Mouse (Mus musculus): Measurements from ENCODE around the gene Gm20388. TPM values are rescaled to one million over a fixed set of nuclear protein-coding genes. Genes with fewer than 3 reads are reported as not detected.

The Gm20388 gene
- total and polyA plus RNA-seq, 3 experiments, result 0.02 to 0.05 TPM; not detected in 1

GRCm38 (mm10) chr8:122873171-122873570 lies 2962.5 kb downstream of the Gm20388 start:
- H3K4me3 ChIP-seq (ENCODE audit: low read depth, low read length), result no peak overlapping the region
- no peaks in the 10 kb centered on the region for H3K36me3 ChIP-seq (replicated peaks)
- TF ChIP-seq CTCF (IDR thresholded peaks at IDR 0.05; ENCODE audit: low read depth, low read length) (no peak), GATA2 (IDR thresholded peaks at IDR 0.05; ENCODE audit: borderline replicate concordance, low read depth, low read length) (no peak), TAL1 (conservative IDR thresholded peaks at IDR 0.05; ENCODE audit: low read depth, low read length) (no peak), POLR2AphosphoS5 (IDR thresholded peaks at IDR 0.05; ENCODE audit: insufficient replicate concordance, low read depth, low read length) (no peak), GATA1 (IDR thresholded peaks at IDR 0.05; ENCODE audit: borderline replicate concordance, low read length) (no peak)
- DNase-seq (ENCODE audit: low spot score) (no peak), ATAC-seq (ENCODE audit: extremely low read depth, insufficient number of reproducible peaks, low FRiP score, poor library complexity, severe bottlenecking) (no peak)
- peaks cover 27% of the 10 kb centered on the region for H3K4me1 ChIP-seq (ENCODE audit: insufficient read depth, low read depth, low read length)
- H3K9me3 ChIP-seq (replicated peaks), result no peaks in the 10 kb centered on the region
- peaks cover 34% of the 10 kb centered on the region for H3K27me3 ChIP-seq (ENCODE audit: insufficient read depth, low read length)

GRCm38 (mm10) chr8:122875186-122875585 lies 2964.5 kb downstream of the Gm20388 start:
- no peak for DNase-seq (ENCODE audit: low spot score)
- ATAC-seq (ENCODE audit: extremely low read depth, insufficient number of reproducible peaks, low FRiP score, poor library complexity, severe bottlenecking), result no peak

GRCm38 (mm10) chr8:122878231-122878630 lies 2967.6 kb downstream of the Gm20388 start:
- Histone ChIP-seq H3K36me3 (replicated peaks) (peaks cover 27% of the 10 kb centered on the region), H3K27me3 (ENCODE audit: insufficient read depth, low read length) (peaks cover 20% of the 10 kb centered on the region), H3K4me3 (ENCODE audit: low read depth, low read length) (no peak overlapping the region), H3K4me1 (ENCODE audit: insufficient read depth, low read depth, low read length) (no peaks in the 10 kb centered on the region), H3K9me3 (replicated peaks) (no peaks in the 10 kb centered on the region)
- ATAC-seq (ENCODE audit: extremely low read depth, insufficient number of reproducible peaks, low FRiP score, poor library complexity, severe bottlenecking) (no peak), DNase-seq (ENCODE audit: low spot score) (no peak)
- no peak for TF ChIP-seq GATA2 (IDR thresholded peaks at IDR 0.05; ENCODE audit: borderline replicate concordance, low read depth, low read length)
- no peak for TF ChIP-seq CTCF (IDR thresholded peaks at IDR 0.05; ENCODE audit: low read depth, low read length)
- TF ChIP-seq POLR2AphosphoS5 (IDR thresholded peaks at IDR 0.05; ENCODE audit: insufficient replicate concordance, low read depth, low read length), result no peak
- TF ChIP-seq TAL1 (conservative IDR thresholded peaks at IDR 0.05; ENCODE audit: low read depth, low read length), result no peak
- TF ChIP-seq GATA1 (IDR thresholded peaks at IDR 0.05; ENCODE audit: borderline replicate concordance, low read length), result no peak

More at GRCm38 (mm10) chr8:122875186-122875585, 2964.5 kb downstream of the Gm20388 start:
- Histone ChIP-seq H3K4me1 (ENCODE audit: insufficient read depth, low read depth, low read length) (peaks cover 18% of the 10 kb centered on the region), H3K9me3 (replicated peaks) (no peaks in the 10 kb centered on the region), H3K36me3 (replicated peaks) (peaks cover 6% of the 10 kb centered on the region), H3K27me3 (ENCODE audit: insufficient read depth, low read length) (peaks cover 26% of the 10 kb centered on the region), H3K4me3 (ENCODE audit: low read depth, low read length) (no peak overlapping the region)
- no peak for TF ChIP-seq GATA1 (IDR thresholded peaks at IDR 0.05; ENCODE audit: borderline replicate concordance, low read length)
- no peak for TF ChIP-seq TAL1 (conservative IDR thresholded peaks at IDR 0.05; ENCODE audit: low read depth, low read length)
- TF ChIP-seq CTCF (IDR thresholded peaks at IDR 0.05; ENCODE audit: low read depth, low read length), result no peak
- no peak for TF ChIP-seq GATA2 (IDR thresholded peaks at IDR 0.05; ENCODE audit: borderline replicate concordance, low read depth, low read length)
- TF ChIP-seq POLR2AphosphoS5 (IDR thresholded peaks at IDR 0.05; ENCODE audit: insufficient replicate concordance, low read depth, low read length), result no peak

GRCm38 (mm10) chr8:122880302-122880701 lies 2969.7 kb downstream of the Gm20388 start:
- Histone ChIP-seq H3K4me1 (ENCODE audit: insufficient read depth, low read depth, low read length) (no peaks in the 10 kb centered on the region), H3K27me3 (ENCODE audit: insufficient read depth, low read length) (peaks cover 5% of the 10 kb centered on the region; the same call in 1 of the 2 replicates), H3K36me3 (replicated peaks) (peaks cover 47% of the 10 kb centered on the region), H3K4me3 (ENCODE audit: low read depth, low read length) (no peak overlapping the region), H3K9me3 (replicated peaks) (no peaks in the 10 kb centered on the region)
- DNase-seq (ENCODE audit: low spot score) (no peak), ATAC-seq (ENCODE audit: extremely low read depth, insufficient number of reproducible peaks, low FRiP score, poor library complexity, severe bottlenecking) (no peak)
- TF ChIP-seq POLR2AphosphoS5 (IDR thresholded peaks at IDR 0.05; ENCODE audit: insufficient replicate concordance, low read depth, low read length), result no peak
- TF ChIP-seq GATA2 (IDR thresholded peaks at IDR 0.05; ENCODE audit: borderline replicate concordance, low read depth, low read length), result no peak
- no peak for TF ChIP-seq CTCF (IDR thresholded peaks at IDR 0.05; ENCODE audit: low read depth, low read length)
- no peak for TF ChIP-seq TAL1 (conservative IDR thresholded peaks at IDR 0.05; ENCODE audit: low read depth, low read length)
- no peak for TF ChIP-seq GATA1 (IDR thresholded peaks at IDR 0.05; ENCODE audit: borderline replicate concordance, low read length)

GRCm38 (mm10) chr8:122883671-122884070 lies 2973.0 kb downstream of the Gm20388 start:
- TF ChIP-seq GATA2 (IDR thresholded peaks at IDR 0.05; ENCODE audit: borderline replicate concordance, low read depth, low read length) (no peak), CTCF (IDR thresholded peaks at IDR 0.05; ENCODE audit: low read depth, low read length) (no peak), TAL1 (conservative IDR thresholded peaks at IDR 0.05; ENCODE audit: low read depth, low read length) (no peak), POLR2AphosphoS5 (IDR thresholded peaks at IDR 0.05; ENCODE audit: insufficient replicate concordance, low read depth, low read length) (no peak), GATA1 (IDR thresholded peaks at IDR 0.05; ENCODE audit: borderline replicate concordance, low read length) (no peak)
- H3K9me3 ChIP-seq (replicated peaks), result no peaks in the 10 kb centered on the region
- no peak overlapping the region for H3K4me3 ChIP-seq (ENCODE audit: low read depth, low read length)
- no peaks in the 10 kb centered on the region for H3K4me1 ChIP-seq (ENCODE audit: insufficient read depth, low read depth, low read length)
- ATAC-seq (ENCODE audit: extremely low read depth, insufficient number of reproducible peaks, low FRiP score, poor library complexity, severe bottlenecking), result no peak
- DNase-seq (ENCODE audit: low spot score), result no peak
- H3K27me3 ChIP-seq (ENCODE audit: insufficient read depth, low read length), result no peaks in the 10 kb centered on the region; the same call in 1 of the 2 replicates
- H3K36me3 ChIP-seq (replicated peaks), result peaks cover 80% of the 10 kb centered on the region

- no peaks in the 10 kb centered on the region for H3K9me3 ChIP-seq (replicated peaks)
- TF ChIP-seq GATA1 (IDR thresholded peaks at IDR 0.05; ENCODE audit: borderline replicate concordance, low read length) (no peak), GATA2 (IDR thresholded peaks at IDR 0.05; ENCODE audit: borderline replicate concordance, low read depth, low read length) (no peak), CTCF (IDR thresholded peaks at IDR 0.05; ENCODE audit: low read depth, low read length) (no peak), POLR2AphosphoS5 (IDR thresholded peaks at IDR 0.05; ENCODE audit: insufficient replicate concordance, low read depth, low read length) (no peak)
- no peaks in the 10 kb centered on the region for H3K27me3 ChIP-seq (ENCODE audit: insufficient read depth, low read length)
- DNase-seq (ENCODE audit: low spot score) (no peak), ATAC-seq (ENCODE audit: extremely low read depth, insufficient number of reproducible peaks, low FRiP score, poor library complexity, severe bottlenecking) (no peak)
- peaks cover 99% of the 10 kb centered on the region for H3K36me3 ChIP-seq (replicated peaks)
- 0 out of 2 replicates have a peak, but pooled peaks cover 5% of the 10 kb centered on the region for H3K4me1 ChIP-seq (ENCODE audit: insufficient read depth, low read depth, low read length)
- H3K4me3 ChIP-seq (ENCODE audit: low read depth, low read length), result no peak overlapping the region
These were observed 2980.8 kb downstream of the Gm20388 start for GRCm38 (mm10) chr8:122891440-122891839.

All from G1E (cell line).